Mouse (Mus musculus) cerebellum, postnatal 10 days (tissue): Measurements from ENCODE around the gene Lrrc36.

ENCODE experiments used
- DNase-seq, 2 experiments: peaks; one replicate each; pipeline ENCODE4 v3.0.0; 2021; ENCODE audit warnings: mixed read lengths in 2 of 2

Gene Lrrc36

GRCm38 (mm10) chr8:105433021-105433420 is 19.6 kb downstream of the Lrrc36 start:
- DNase-seq = no peak

- no peak for DNase-seq
Measured at GRCm38 (mm10) chr8:105433511-105433910, 20.1 kb downstream of the Lrrc36 start.

GRCm38 (mm10) chr8:105434136-105434535 is 20.8 kb downstream of the Lrrc36 start:
- DNase-seq = no peak

DNA sequence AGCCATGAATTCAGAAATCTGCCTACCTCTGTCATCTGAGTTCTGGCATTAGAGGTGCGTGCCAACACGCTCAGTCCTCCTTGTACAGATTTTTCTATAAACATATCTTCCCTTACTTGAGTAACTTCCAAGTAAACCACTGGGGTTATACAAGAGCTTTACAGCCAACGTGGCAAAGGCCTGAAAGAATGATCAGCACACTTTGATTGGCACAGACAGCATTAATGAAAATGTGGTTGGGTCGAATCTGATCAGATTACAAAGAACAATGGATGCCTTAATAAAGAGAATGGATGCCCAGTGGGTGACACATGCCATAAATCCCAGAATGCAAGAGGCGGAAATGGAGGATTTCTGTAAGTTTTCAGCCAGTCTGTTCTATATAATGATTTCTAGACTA is 22.8 kb downstream of the Lrrc36 start:
- no peak for DNase-seq

GRCm38 (mm10) chr8:105437078-105437748 is 23.8 kb downstream of the Lrrc36 start:
- no peak for DNase-seq

- DNase-seq = peak; percentile 73 to 81
Measured at GRCm38 (mm10) chr8:105438865-105439264, 25.5 kb downstream of the Lrrc36 start.

GRCm38 (mm10) chr8:105441433-105441832 is 28.1 kb downstream of the Lrrc36 start:
- peak; percentile 84 for DNase-seq

- peak; percentile 44 to 46 for DNase-seq
Measured at GRCm38 (mm10) chr8:105442661-105443060, 29.3 kb downstream of the Lrrc36 start.

GRCm38 (mm10) chr8:105445296-105446126 is 32.1 kb downstream of the Lrrc36 start:
- DNase-seq = peak; percentile 56 to 63

DNA sequence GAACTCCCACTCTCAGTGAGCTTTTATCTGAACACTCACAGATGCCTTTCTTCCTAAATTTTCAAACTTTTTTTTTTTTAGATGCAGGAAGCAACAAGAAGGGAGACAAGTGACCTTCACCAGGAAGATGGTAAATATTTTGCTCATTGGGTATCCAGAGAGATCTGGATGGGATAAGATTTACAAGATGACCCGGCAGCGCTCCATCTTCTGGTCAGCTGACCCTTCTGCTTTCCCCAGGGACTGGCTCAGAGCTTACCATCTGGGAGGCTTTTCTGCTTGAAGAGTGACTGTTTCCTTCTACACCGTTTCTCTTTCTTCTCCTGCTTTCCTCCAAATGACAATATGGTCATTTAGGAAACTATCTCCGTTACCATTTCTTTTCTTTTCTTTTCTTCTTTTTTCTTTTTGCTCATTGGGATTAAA is 32.8 kb downstream of the Lrrc36 start:
- DNase-seq = peak; percentile 84 to 85

DNA sequence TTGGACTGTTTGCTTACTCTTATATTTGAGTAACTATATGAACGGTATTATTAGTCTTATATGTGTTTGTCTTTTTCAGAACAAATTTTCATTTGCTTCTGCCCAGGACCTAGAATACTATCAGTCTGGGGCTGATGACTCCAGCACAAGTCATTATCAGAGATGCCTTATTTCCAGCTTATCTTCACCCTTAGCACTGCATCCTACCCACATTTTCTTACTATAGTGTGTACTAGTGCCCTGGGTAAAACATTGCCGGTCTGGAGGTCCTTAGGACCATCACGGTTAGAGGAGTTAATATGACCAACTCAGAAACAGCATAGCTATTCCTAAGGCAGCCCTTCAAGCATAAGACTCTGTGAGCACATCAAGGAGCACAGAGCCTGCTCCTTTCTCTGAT is 34.8 kb downstream of the Lrrc36 start:
- DNase-seq = no peak

GRCm38 (mm10) chr8:105448596-105448995 is 35.2 kb downstream of the Lrrc36 start:
- no peak for DNase-seq

DNA sequence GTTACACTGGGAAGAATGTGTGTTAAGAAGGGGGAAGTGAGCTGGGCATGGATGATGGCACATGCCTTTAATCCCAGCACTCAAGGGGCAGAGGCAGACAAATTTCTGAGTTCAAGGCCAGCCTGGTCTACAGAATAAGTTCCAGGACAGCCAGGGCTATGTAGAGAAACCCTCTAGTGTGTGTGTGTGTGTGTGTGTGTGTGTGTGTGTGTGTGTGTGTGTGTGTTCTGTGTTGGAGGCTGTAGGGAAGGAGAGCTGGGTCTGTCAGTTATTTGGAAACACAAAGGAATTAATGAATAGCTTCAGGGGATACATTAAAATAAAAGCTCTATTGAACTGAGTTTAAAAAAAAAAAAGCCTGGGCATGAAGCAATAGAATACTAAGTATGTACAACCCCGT is 37.6 kb downstream of the Lrrc36 start:
- DNase-seq = no peak

GRCm38 (mm10) chr8:105451903-105452603 is 38.7 kb downstream of the Lrrc36 start:
- DNase-seq = peak; percentile 30

DNA sequence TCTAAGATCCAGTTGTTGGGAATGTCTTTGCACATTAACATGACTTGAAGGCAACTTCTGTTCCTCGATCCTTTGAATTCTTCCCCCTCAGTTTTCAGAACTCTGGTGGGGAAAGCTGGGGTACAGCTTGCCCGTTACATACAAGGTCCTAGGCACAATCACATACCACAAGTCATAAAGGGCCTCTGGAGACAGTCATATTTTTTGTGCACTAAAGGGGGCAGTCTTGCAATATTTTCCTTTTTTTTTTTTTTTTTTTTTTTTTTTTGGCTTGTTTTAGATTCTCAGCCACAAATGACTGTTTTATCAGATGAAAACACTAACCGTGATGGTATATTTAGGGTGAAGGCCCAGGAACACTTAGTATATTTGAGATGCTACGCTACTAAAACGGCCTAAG is 39.9 kb downstream of the Lrrc36 start:
- peak; percentile 5 to 34 for DNase-seq

DNA sequence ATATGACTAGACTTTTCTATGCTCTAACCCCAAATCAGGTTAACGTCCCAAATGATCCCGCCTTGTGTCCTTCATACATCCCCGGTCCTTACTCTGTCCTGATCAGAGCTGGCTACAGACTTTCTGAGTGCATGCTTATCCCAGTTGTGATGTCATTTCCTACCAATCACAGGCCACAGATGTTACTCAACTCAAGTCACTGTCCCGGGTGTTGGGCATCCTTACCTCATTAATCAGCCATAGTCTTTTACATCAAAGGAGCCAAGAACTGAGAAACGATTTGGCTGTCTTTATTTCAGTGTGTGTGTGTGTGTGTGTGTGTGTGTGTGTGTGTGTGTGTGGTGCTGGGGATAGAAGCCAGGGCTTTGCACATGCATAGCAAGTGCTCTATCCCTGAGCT is 40.7 kb downstream of the Lrrc36 start:
- peak; percentile 45 to 49 for DNase-seq

DNA sequence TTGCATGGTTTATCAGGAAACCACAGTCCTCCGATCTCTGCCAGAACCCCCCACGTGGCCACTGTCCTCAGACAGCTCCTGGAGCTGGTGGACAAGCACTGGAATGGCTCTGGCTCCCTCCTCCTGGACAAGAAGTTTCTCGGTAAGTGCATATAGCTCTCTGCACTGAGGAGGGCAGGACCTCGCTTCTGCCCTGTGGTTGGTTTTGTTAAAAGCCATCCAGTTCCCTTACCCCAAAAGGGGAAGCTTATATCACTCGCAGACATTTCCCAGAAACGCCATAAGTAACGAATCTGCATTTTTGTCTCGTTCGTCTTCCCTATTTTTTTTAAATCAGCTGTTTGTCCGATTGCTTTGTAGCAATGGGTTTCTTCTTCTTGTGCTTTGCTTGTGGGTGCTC is 41.8 kb downstream of the Lrrc36 start:
- DNase-seq = peak in 1 of 2 experiments; percentile 18

DNA sequence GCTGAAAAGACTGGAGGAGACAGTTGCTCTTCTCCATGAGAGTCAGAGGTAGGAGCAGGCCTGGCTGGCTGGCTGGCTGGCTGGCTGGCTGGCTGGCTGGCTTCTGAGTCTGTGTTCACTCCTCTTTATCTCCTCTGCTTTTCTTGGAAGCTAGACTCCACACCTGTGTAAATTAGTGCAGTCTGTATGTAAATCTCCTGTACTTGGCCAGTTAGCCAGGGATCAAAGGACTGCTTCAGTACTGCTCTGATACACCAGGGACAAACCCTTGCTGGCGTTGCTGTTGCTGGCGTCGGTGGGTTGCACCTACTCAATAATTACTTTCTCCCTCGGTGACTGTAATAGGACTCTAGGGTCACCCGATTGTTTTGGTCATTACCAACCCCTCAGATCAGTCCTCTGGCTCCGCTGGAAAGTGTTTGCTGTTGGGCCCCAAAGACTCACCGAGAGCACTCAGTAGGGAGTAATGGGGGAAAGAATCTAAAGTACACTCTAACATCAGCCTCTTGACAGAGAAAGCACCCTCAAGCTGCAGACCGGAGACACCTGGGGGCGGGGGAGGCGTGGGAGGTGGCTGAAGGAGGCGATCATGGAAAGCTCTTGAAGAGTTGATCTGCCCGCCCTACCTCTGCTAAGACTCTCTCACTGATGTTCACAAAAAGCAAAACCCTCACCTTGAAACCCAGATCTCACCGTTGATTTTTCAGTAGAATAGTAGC is 47.9 kb downstream of the Lrrc36 start:
- no peak for DNase-seq

DNA sequence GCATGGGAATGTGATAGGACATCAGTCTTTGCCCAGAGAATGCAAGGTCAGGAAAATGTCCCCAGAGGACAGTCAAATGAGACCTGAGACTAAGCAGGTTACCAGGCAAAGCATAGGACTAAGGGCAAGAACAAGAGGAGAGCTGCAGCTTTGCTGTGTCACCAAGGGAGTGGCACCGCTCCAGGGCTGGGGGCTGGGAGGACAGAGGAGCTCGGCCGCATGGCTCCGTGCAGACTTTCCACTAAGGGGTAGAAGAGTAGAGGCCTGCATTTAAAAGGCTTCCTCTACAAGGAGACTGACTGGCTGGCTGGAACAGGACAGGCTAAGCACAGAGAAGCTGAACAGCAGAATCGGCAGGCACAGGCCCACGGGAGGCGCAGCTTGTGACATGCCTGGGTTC is 51.2 kb downstream of the Lrrc36 start:
- peak; percentile 90 to 92 for DNase-seq

DNA sequence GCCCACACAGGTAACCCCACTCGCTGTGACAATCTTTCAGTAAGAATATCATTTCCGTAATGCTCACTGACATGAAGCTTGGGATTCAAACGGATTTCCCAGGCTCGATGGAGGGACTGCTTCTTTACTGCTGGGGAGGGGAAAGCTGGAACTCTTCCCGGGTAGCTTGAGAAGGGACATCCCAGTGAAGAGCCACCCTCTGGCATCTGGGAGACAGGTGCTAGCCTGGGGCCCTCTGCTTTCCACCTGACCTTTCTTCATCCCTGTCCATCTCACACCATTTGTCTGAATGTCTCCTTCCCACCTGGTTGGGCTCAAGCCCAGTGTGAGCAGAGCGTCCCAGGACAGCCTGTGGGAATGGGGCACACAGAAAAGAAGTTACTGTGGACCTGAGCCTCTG is 52.9 kb downstream of the Lrrc36 start:
- DNase-seq = peak; percentile 63 to 73

DNA sequence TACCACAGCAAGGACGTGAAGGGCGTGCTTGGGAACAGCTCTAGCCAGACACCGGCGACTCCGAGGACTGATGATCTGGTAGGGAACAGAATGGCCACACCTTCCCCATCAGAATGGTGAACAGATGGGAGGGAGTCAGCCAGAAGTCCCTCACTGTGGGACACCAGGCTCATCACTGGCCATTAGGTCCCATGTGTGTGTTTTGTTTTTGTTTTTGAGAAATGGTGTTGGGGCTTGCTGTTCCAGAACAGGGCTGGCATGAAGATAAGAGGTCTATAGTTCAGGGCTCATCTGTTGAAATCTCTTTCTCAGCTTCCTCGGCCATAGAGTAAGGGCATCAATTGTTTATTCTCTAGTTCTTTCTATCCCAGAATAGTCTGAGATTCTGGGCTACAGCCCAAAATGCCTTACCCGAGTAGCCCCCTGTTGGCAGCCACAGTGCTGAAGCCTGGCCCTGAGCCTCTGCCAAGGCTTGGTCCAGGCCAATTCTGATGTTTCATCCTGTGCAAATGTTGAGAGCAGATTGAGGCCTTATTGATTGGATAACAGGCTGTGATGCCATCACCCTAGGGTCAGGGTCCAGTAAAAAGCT is 53.4 kb downstream of the Lrrc36 start:
- DNase-seq = peak; percentile 98

- DNase-seq = peak in 1 of 2 experiments; percentile 66
Measured at GRCm38 (mm10) chr8:105467396-105467985, 54.1 kb downstream of the Lrrc36 start.
